Mouse (Mus musculus) liver, adult 2 months (tissue): ENCODE data around the gene Gm20388. TPM values are rescaled to one million over a fixed set of nuclear protein-coding genes. Genes with fewer than 3 reads are reported as not detected.

Source experiments
- DNase-seq: peaks from one replicate; pipeline ENCODE4 v3.0.0-alpha.2; 2011; ENCODE audit warnings: low read depth, low spot score; ENCODE audit errors: extremely low read depth
- H3K27ac ChIP-seq: fragments of 200-500 bp; replicated peaks from 2 replicates; pipeline ENCODE4 v1.5.1; 2012; ENCODE audit warnings: low read depth, mild to moderate bottlenecking, control low read depth, inconsistent platforms, low read length; ENCODE audit not compliant: insufficient read depth
- H3K27me3 ChIP-seq: fragments of 200-500 bp; 2 replicates; pipeline ENCODE4 v1.6.1; 2012; ENCODE audit warnings: mild to moderate bottlenecking, moderate library complexity, low read length, inconsistent platforms; ENCODE audit not compliant: control insufficient read depth, insufficient read depth
- H3K36me3 ChIP-seq: fragments of 200-500 bp; 2 replicates; pipeline ENCODE4 v1.6.1; 2012; ENCODE audit warnings: low read length, inconsistent platforms; ENCODE audit not compliant: control insufficient read depth, insufficient read depth
- H3K4me1 ChIP-seq: fragments of 200-500 bp; 2 replicates; pipeline ENCODE4 v1.6.1; 2011; ENCODE audit warnings: low read length; ENCODE audit not compliant: control insufficient read depth, insufficient read depth
- H3K4me3 ChIP-seq: fragments of 200-500 bp; 2 replicates; pipeline ENCODE4 v1.5.1; 2011; ENCODE audit warnings: low read depth, mild to moderate bottlenecking, control low read depth, low read length, moderate library complexity; ENCODE audit not compliant: insufficient read depth
- H3K79me2 ChIP-seq: fragments of 200-500 bp; 2 replicates; pipeline ENCODE4 v1.6.1; 2012; ENCODE audit warnings: inconsistent platforms, mild to moderate bottlenecking, low read length, moderate library complexity; ENCODE audit not compliant: control insufficient read depth, insufficient read depth
- H3K9ac ChIP-seq: fragments of 200-500 bp; 2 replicates; pipeline ENCODE4 v1.6.1; 2012; ENCODE audit warnings: low read depth, mild to moderate bottlenecking, control low read depth, inconsistent platforms, low read length
- CTCF ChIP-seq: fragments of 200-500 bp; IDR thresholded peaks from 2 replicates; pipeline ENCODE4 v1.5.1; 2011; ENCODE audit warnings: low read depth, low read length, control low read depth
- POLR2A ChIP-seq: fragments of 200-500 bp; IDR thresholded peaks from 2 replicates; pipeline ENCODE4 v1.6.1; 2011; ENCODE audit warnings: low read length, control low read depth; ENCODE audit not compliant: insufficient read depth; ENCODE audit errors: extremely low read depth
- WGBS: fragments of 180-500 bp; shearing (Covaris S2); methylation state at CpG from one replicate; pipeline ENCODE4 v1.1.7; 2018; 5-methylcytosine and 5-hydroxymethylcytosine counted together
- polyA plus RNA-seq: library from polyadenylated mRNA; depleted of rRNA; stranded (reverse); fragments of >200 nt; gene quantifications from 2 replicates; pipeline ENCODE4 v1.2.3, GENCODE M21; 2012
- total RNA-seq: library from RNA; depleted of rRNA; stranded (reverse); fragments of >200 nt; gene quantifications from 2 replicates; pipeline ENCODE4 v1.2.3, GENCODE M21; 2014

The Gm20388 gene
- total and polyA plus RNA-seq, 2 experiments, result 6.4 to 19.9 TPM

- H3K79me2 ChIP-seq, result no peaks in the 10 kb centered on the region
These were observed 1277.1 kb downstream of the Gm20388 start for GRCm38 (mm10) chr8:121187491-121188364.

DNA sequence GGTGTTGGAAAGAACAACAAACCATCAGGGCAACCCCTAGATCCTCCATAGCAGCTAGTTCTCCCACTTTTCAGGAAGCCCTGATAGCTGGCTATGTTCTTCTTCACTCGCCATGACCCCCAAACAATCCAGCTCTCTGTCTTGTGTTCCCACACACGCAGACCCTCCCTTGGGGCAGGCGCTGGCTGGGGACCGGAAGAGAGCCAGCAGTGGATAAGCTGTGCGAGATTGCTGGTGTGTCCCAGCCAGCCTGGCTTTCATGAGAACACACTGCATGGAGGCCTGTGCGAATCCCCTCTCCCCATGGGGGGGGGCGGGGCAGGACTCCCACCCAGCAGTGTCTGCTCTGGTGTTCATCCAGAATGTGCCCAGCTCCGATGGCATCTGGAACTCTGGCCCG lies 1278.4 kb downstream of the Gm20388 start:
- H3K79me2 ChIP-seq, result no peaks in the 10 kb centered on the region

More at GRCm38 (mm10) chr8:121187491-121188364, 1277.1 kb downstream of the Gm20388 start:
- H3K36me3 ChIP-seq, result no peaks in the 10 kb centered on the region
- H3K4me3 ChIP-seq, result no peak overlapping the region
- TF ChIP-seq POLR2A, result no peak
- no peak for TF ChIP-seq CTCF
- H3K4me1 ChIP-seq, result 0 out of 2 replicates have a peak, but pooled peaks cover 2% of the 10 kb centered on the region
- H3K27me3 ChIP-seq, result no peaks in the 10 kb centered on the region
- H3K27ac ChIP-seq, result 0 out of 2 replicates have a peak overlapping the region, but pooled peaks have one; percentile 5
- DNase-seq, result peak; percentile 63
- WGBS, result 54% methylated on average over 15 of the region's 15 CpGs
- no peak overlapping the region for H3K9ac ChIP-seq

DNA sequence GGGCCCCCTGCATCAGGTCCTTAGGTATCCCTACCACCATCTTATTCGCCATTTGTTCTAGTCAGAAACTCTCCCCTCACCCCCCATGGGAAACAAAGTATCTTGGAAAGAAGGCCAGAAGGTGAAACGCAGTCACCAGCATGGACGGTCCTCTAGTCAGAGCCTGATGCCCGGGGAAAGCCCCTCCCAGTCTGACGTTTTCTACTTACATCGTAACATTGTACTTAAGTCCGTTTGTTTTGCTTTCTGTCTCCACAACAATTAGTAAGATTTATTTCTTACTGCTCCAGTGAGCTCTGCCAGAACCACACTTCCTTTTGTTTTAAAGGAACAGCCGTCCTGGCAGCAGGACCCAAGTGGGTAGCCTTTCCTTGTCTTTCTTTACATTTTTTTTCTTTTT lies 1281.8 kb downstream of the Gm20388 start:
- no peak for TF ChIP-seq CTCF
- TF ChIP-seq POLR2A, result no peak
- 57% methylated on average over 8 of the region's 8 CpGs for WGBS
- DNase-seq, result no peak

More for the DNA sequence above, 1278.4 kb downstream of the Gm20388 start:
- Histone ChIP-seq H3K27ac (no peak overlapping the region), H3K9ac (no peak overlapping the region), H3K4me1 (0 out of 2 replicates have a peak, but pooled peaks cover 2% of the 10 kb centered on the region), H3K27me3 (no peaks in the 10 kb centered on the region), H3K36me3 (no peaks in the 10 kb centered on the region), H3K4me3 (no peak overlapping the region)
- WGBS, result 72% methylated on average over 9 of the region's 9 CpGs
- TF ChIP-seq CTCF (no peak), POLR2A (no peak)
- DNase-seq, result no peak

DNA sequence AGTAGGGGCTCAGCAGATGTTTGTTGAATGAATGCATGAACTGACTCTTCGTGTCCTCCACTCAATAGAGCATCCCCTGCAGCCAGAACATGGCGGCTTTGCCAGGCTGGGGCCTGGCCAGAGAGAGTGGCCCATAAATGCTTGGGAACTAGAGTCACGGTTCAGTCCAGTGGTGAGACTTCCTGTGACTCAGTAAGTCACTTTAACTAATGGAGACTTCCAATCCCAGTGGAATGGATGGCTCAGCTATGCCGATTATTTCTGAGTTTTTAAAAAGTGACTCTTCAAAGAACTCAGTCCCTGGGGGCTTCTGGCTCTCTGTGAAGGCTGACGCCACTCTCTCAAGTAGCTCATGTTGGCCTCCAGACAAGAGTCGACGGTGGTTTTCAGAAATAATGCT lies 1285.3 kb downstream of the Gm20388 start:
- DNase-seq, result no peak
- no peak overlapping the region for H3K9ac ChIP-seq
- H3K27me3 ChIP-seq, result no peaks in the 10 kb centered on the region
- no peak overlapping the region for H3K4me3 ChIP-seq
- H3K36me3 ChIP-seq, result no peaks in the 10 kb centered on the region
- no peaks in the 10 kb centered on the region for H3K79me2 ChIP-seq
- 87% methylated on average over 7 of the region's 7 CpGs for WGBS
- H3K27ac ChIP-seq, result no peak overlapping the region
- TF ChIP-seq POLR2A (no peak), CTCF (no peak)
- H3K4me1 ChIP-seq, result no peaks in the 10 kb centered on the region

More for the DNA sequence above, 1281.8 kb downstream of the Gm20388 start:
- Histone ChIP-seq H3K27ac (no peak overlapping the region), H3K36me3 (no peaks in the 10 kb centered on the region), H3K9ac (no peak overlapping the region), H3K4me3 (no peak overlapping the region), H3K79me2 (no peaks in the 10 kb centered on the region), H3K27me3 (no peaks in the 10 kb centered on the region), H3K4me1 (no peaks in the 10 kb centered on the region)

DNA sequence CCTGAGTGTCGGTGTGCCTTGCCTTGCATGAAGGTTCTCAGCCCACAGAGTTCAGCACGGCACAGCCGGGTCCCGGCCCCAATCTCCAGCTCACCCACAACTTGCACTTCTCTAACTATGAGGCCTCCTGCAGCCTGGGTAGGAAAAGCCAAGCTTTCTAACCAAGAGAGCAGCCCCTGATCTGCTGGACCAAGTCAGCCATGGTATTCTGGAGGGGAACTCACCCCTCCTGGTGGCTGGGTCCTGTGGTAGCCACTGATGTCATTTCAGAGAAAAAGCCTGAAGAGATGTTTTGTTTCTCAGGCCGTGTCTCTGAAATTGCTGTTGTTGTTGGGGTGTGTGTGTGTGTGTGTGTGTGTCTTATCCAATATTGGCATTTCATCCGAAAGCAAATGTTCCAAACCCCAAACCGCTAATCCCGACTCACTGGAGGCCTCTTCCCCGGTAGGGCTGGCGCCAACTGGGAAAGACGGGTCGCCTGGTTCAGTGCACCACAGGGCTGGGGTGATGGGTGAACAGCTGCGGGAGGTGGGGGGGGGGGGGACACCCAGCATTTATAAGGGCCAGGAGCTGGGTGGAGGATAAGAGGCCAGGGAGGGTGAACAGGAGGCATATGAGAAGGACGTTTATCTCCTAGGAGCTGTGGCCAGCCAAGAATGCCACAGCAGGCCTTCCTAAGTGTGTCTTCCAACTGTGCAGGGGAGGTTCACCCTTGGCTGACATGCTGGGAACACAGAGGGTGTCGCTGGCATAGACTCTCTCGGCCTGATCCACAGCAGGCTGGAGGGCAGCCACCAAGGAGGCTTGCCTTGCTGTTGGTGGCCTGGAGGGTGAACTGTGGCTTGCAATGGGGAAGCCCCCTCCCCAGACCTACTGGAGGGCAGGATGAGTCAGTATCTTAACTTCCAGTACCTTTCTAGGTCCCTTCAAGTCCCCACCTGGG lies 1286.4 kb downstream of the Gm20388 start:
- Histone ChIP-seq H3K9ac (no peak overlapping the region), H3K27ac (no peak overlapping the region), H3K36me3 (no peaks in the 10 kb centered on the region), H3K4me1 (no peaks in the 10 kb centered on the region), H3K4me3 (no peak overlapping the region), H3K27me3 (no peaks in the 10 kb centered on the region), H3K79me2 (no peaks in the 10 kb centered on the region)
- TF ChIP-seq CTCF (no peak), POLR2A (no peak)
- 85% methylated on average over 16 of the region's 16 CpGs for WGBS
- no peak for DNase-seq

DNA sequence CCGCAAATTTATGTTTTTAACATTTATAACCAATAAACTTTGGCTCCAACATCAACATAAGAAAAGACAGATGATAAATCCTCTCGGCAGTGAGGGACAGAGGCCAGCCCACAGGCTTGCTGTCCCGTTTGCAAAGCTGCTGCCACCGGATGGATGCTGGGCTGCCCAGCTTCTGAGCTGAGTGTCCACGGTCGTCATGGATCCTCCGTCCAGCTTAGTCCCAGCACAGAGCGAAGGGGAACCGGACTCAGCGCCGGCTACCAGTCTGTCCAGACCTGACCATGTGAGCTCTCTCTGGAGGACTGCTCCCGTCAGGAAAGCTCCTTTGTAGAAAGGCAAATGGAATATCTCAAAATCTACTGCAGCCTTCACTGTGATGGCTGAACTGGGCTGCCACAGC lies 1289.4 kb downstream of the Gm20388 start:
- H3K27ac ChIP-seq, result no peak overlapping the region
- WGBS, result 57% methylated on average over 12 of the region's 12 CpGs

More for the DNA sequence above, 1289.4 kb downstream of the Gm20388 start:
- Histone ChIP-seq H3K36me3 (no peaks in the 10 kb centered on the region), H3K4me1 (no peaks in the 10 kb centered on the region), H3K4me3 (no peak overlapping the region), H3K9ac (no peak overlapping the region), H3K27me3 (no peaks in the 10 kb centered on the region), H3K79me2 (no peaks in the 10 kb centered on the region)
- TF ChIP-seq CTCF, result no peak
- no peak for TF ChIP-seq POLR2A
- DNase-seq, result no peak
